Mouse (Mus musculus): Measurements from ENCODE around the gene Cecr2. TPM values are rescaled to one million over a fixed set of nuclear protein-coding genes. Genes with fewer than 3 reads are reported as not detected.

Cecr2 gene
- 17.8 TPM for polyA plus RNA-seq (2014; fragmentation: Illumina TruSeq; extraction: RNeasy Lipid Tissue Mini Kit (QIAGEN cat#74804); ENCODE audit: low read depth, low replicate concordance)

DNA sequence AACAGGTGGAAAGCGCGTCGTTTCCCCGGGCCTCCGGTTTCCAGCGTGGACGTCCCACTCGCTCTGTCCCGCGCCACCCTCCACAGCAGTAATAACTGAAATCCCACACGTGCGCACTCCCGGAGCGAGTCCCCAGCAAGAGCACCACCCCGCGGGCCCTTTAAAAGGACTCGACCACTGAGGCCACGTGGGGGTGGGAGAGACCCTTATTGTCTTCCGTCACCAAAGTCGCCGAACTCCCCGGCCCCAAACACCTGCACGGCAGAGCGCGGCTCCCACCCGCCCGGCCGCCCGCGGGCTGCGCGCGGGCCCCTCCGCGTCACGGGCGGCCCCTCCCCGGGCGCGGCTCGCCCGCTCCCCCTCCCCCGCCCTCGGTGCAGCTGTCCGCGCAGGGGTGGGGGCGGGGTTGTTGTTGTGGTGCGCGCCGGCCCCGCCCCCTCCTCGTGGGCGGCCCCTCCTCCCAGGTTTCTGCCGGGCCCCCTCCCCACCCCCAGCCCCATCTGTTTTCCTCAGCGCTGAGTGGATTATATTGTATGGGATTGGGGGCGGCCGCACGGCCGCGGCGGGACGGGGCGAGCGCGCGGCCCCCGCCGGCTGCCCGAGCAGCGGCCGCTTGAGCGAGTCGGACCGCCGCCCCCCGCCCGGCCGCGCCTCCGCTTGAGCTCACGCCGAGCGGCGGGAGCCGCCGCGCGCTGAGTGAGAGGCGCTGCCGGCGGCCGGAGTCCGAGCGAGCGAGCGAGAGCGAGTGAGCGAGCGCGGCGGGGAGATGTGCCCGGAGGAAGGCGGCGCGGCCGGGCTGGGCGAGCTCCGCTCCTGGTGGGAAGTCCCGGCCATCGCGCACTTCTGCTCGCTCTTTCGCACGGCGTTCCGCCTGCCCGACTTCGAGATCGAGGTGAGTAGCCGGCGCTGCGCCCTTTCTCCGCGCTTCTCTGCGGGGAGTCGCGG lies at the start of gene Cecr2:
Gene Cecr2, plus strand, starts transcription at position 554 of the 945 bp plus-strand sequence.

DNA sequence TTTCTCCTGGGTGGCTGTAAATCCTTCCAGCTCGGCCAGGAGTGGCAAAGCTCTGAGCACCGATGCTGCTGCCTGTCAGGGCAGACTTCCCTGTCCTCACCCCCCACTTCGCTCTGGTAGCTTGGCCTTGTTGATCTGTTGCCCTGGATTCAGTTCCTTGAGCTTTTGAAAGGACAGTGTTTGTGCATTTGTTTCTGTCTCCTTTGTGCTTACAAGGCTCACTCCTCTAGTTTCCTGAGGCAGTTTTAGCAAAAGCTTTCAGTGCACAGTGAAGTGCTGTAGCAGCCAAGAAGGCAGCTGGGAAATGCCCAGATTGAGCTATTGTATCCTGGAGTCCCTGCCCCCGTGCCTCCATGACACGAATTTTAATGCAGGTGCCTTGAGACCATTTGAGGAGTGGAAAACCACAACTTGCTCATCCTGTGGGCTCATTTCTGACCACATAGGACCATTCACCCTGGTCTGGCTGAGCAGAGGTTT lies 107.0 kb downstream of the Cecr2 start, which contains the start of gene Slc25a18:
Gene Slc25a18, plus strand, starts transcription at position 430 of the 480 bp plus-strand sequence.

Other genes with a start within 250 kb of the Cecr2 start
- gene Il17ra, start 203.1 kb upstream of the Cecr2 start, polyA plus RNA-seq (2014; fragmentation: Illumina TruSeq; extraction: RNeasy Lipid Tissue Mini Kit (QIAGEN cat#74804); ENCODE audit: low read depth, low replicate concordance): 0.97 TPM
- 0.06 TPM for gene Tmem121b, start 172.6 kb upstream of the Cecr2 start, polyA plus RNA-seq (2014; fragmentation: Illumina TruSeq; extraction: RNeasy Lipid Tissue Mini Kit (QIAGEN cat#74804); ENCODE audit: low read depth, low replicate concordance)
- gene Hdhd5, start 135.1 kb upstream of the Cecr2 start, polyA plus RNA-seq (2014; fragmentation: Illumina TruSeq; extraction: RNeasy Lipid Tissue Mini Kit (QIAGEN cat#74804); ENCODE audit: low read depth, low replicate concordance): 8.2 TPM
- gene Slc25a18, start 107.2 kb downstream of the Cecr2 start, polyA plus RNA-seq (2014; fragmentation: Illumina TruSeq; extraction: RNeasy Lipid Tissue Mini Kit (QIAGEN cat#74804); ENCODE audit: low read depth, low replicate concordance): 2.3 TPM
- 96.0 TPM for gene Atp6v1e1, start 156.4 kb downstream of the Cecr2 start, polyA plus RNA-seq (2014; fragmentation: Illumina TruSeq; extraction: RNeasy Lipid Tissue Mini Kit (QIAGEN cat#74804); ENCODE audit: low read depth, low replicate concordance)
- gene Bcl2l13, start 169.8 kb downstream of the Cecr2 start, polyA plus RNA-seq (2014; fragmentation: Illumina TruSeq; extraction: RNeasy Lipid Tissue Mini Kit (QIAGEN cat#74804); ENCODE audit: low read depth, low replicate concordance): 6.5 TPM